Mouse (Mus musculus): ENCODE results near the gene Kl. TPM values are rescaled to one million over a fixed set of nuclear protein-coding genes. Genes with fewer than 3 reads are reported as not detected.

Gene Kl
- under 1 TPM; 0.31 to 0.43 TPM for total RNA-seq (2021)
- long read RNA-seq, experiment 1 = 0 reads
- long read RNA-seq, experiment 2, partial matches to known transcripts = 0 of 1 reads
- long read RNA-seq, experiment 2, other reads (novel, unspliced or antisense) = 1 of 1 reads

DNA sequence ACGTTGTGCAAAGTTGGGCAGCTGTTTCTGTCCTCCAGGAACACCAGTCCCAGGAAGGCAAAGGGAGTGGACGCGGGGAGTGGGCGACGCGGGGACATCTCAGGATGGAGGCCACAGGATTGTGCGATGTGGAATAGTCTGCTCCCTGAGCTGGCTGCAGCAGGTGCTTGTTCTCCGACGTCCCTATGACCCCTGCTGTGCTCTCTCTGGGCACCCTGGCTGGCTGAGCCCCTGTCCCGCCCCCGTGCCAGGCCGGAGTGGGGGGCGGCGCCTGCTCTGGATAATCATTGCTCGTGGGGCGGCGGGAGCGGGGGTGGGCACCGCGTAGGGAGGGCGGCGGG lies at the start of gene Kl:
TSS of gene Kl (plus strand) at position 280 of the 341 bp plus-strand sequence.
- H3K4me3 ChIP-seq = peak within 1 kb of the TSS; percentile 71
- TF ChIP-seq CTCF (IDR thresholded peaks at IDR 0.05) = no peak
- H3K27ac ChIP-seq = no peak within 1 kb of the TSS
- intact Hi-C loops (cut with DNase I) = no loop called here
- DNase-seq = no peak

- intact Hi-C loops (cut with DNase I) = no loop called here
- no peak overlapping the region for H3K4me3 ChIP-seq
- TF ChIP-seq CTCF (IDR thresholded peaks at IDR 0.05) = no peak
- no peak overlapping the region for H3K27ac ChIP-seq
- no peak for DNase-seq
These were observed 46.1 kb upstream of the Kl start for GRCm38 (mm10) chr5:150906053-150907040.

DNA sequence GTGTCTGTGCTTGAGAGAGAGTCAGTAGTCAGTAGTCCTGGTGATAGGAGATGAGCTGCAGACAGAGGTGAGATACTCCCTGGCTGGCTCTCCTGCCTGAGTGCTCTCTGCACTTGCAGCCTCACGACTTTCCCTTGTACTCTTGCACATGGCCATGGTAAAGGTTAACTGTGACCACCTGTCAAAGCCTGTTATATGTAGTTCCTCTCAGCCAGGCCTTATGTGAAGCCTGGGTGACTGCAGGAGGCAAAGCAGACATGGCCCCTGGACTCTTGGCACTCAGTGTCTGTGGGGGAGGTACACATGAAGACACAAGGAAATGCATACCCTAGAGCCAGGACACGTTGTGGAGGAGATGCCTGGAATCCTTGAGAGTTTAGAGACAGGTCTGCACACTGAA lies 40.3 kb upstream of the Kl start:
- intact Hi-C loops (cut with DNase I) = loop anchor here (10.0 kb wide), 3 partner anchors 223 to 453 kb away; partner anchors contain the start of gene Pds5b
- H3K27ac ChIP-seq = peak overlapping the region; percentile 91
- no peak for TF ChIP-seq CTCF (IDR thresholded peaks at IDR 0.05)
- no peak for DNase-seq
- H3K4me3 ChIP-seq = no peak overlapping the region

DNA sequence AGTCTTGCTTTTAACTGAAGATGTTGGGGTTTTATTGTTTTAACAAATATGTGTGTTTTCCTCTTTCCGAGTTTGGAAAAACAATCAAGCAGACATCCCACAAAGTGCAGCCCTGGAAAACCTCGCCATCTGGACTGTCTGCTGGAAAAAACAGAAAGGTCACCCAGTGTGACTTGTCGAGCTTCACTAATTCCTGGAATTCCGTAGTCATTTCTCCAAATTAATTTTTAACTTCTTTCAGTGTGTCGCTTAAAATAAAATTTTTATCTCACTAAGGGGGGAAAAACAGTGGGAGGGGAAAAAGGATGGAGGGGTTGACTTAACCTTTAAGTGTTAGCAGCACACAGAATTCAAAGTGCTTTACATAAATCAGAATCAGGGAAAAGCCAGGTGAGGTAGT lies 39.8 kb upstream of the Kl start:
- no peak overlapping the region for H3K4me3 ChIP-seq
- intact Hi-C loops (cut with DNase I) = loop anchor here (10.0 kb wide), 3 partner anchors 222 to 452 kb away; partner anchors contain the start of gene Pds5b
- TF ChIP-seq CTCF (IDR thresholded peaks at IDR 0.05) = no peak
- peak overlapping the region; percentile 91 for H3K27ac ChIP-seq
- DNase-seq = peak; percentile 37

- peak overlapping the region; percentile 91 for H3K27ac ChIP-seq
- H3K4me3 ChIP-seq = no peak overlapping the region
- no peak for TF ChIP-seq CTCF (IDR thresholded peaks at IDR 0.05)
- peak; percentile 51 for DNase-seq
- intact Hi-C loops (cut with DNase I) = loop anchor here (10.0 kb wide), 3 partner anchors 219 to 449 kb away; partner anchors contain the start of gene Pds5b
These were observed 37.0 kb upstream of the Kl start for GRCm38 (mm10) chr5:150915080-150916055.

DNA sequence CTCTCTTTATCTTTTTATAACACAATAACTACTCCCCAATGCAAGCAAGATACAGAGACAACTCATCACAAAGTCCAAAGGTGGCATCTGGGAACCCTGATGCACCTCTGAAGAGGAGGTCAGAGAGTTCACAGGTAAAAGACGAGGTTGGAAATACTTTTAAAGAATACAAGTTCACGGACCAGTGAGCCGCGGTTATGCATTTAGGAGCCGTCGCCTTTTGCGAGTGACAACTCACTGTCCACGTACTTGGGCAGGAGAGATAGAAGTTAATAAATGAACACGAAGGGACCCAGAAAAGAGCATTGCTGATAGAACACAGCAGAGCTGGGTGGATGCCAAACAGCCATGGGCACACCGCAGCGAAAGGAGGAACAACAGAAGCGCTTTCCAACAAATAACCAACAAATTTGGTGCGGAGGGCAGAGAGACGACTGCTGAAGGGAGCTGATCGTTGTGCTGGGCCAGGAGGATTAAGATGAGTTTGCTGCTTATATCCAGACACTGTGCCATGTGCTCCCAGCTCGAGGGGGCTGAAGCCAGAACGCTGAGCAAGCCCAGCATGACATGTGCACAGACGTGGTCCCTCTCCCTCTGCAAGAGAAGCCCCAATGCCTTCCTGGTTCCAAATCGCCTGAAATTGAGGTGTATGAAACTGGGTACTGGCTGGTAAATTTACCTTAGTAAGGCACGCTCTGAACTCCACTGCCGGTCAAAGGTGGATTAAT lies 35.1 kb upstream of the Kl start:
- H3K4me3 ChIP-seq = no peak overlapping the region
- intact Hi-C loops (cut with DNase I) = loop anchor here (10.0 kb wide), 3 partner anchors 218 to 448 kb away; partner anchors contain the start of gene Pds5b
- peak overlapping the region; percentile 91 for H3K27ac ChIP-seq
- DNase-seq = no peak
- no peak for TF ChIP-seq CTCF (IDR thresholded peaks at IDR 0.05)

GRCm38 (mm10) chr5:150918599-150918998 lies 33.8 kb upstream of the Kl start:
- intact Hi-C loops (cut with DNase I) = loop anchor here (10.0 kb wide), 3 partner anchors 216 to 446 kb away; partner anchors contain the start of gene Pds5b
- no peak overlapping the region for H3K4me3 ChIP-seq
- DNase-seq = no peak
- no peak overlapping the region for H3K27ac ChIP-seq
- no peak for TF ChIP-seq CTCF (IDR thresholded peaks at IDR 0.05)

GRCm38 (mm10) chr5:150919269-150919668 lies 33.1 kb upstream of the Kl start:
- Histone ChIP-seq H3K4me3 (no peak overlapping the region), H3K27ac (no peak overlapping the region)
- intact Hi-C loops (cut with DNase I) = loop anchor here (10.0 kb wide), 3 partner anchors 216 to 446 kb away; partner anchors contain the start of gene Pds5b
- TF ChIP-seq CTCF (IDR thresholded peaks at IDR 0.05) = no peak
- DNase-seq = no peak

GRCm38 (mm10) chr5:150919961-150920360 lies 32.4 kb upstream of the Kl start:
- intact Hi-C loops (cut with DNase I) = loop anchor here (10.0 kb wide), 3 partner anchors 215 to 445 kb away; partner anchors contain the start of gene Pds5b
- no peak for DNase-seq
- Histone ChIP-seq H3K4me3 (no peak overlapping the region), H3K27ac (no peak overlapping the region)
- no peak for TF ChIP-seq CTCF (IDR thresholded peaks at IDR 0.05)

DNA sequence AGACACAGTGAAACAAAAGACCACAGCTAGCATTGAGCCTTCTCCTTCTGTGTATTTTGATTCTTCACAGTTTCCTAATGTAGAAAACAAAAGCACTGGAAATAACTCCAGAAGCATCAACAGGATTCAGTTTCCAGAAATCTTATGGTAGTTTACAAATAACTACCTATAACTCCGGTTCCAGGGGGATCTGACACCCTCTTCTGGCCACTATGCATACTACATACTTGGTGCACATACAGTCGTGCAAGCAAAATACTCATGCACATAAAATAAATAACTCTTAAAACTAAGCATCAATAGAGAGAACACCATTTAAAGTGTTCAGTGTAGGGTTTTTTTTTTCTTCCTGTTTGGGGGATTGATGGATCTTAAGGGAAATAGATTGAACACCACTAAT lies 23.0 kb upstream of the Kl start:
- TF ChIP-seq CTCF (IDR thresholded peaks at IDR 0.05) = peak; percentile 11; the same call in 1 of the 2 replicates
- intact Hi-C loops (cut with DNase I) = no loop called here
- DNase-seq = no peak
- Histone ChIP-seq H3K27ac (no peak overlapping the region), H3K4me3 (no peak overlapping the region)

DNA sequence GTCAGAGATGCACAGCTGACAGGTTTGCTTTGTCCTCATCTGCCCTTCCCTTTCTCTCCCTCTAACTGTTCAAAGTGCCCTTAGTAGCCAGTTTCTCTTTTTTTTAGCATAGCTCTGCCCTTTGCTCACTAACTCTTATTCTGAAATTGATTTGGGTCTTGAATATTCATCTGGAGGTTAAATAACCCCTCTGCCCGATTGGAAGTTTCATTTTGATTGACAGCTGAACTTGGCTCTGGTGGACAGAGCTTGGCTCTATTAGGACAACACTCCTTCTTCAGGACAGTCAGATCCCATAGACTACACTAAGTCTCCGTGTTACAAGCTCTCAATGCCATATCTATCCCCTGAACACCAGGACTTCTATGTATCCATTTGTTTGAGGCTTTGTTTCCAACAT lies 19.8 kb upstream of the Kl start:
- no peak for DNase-seq

More for the DNA sequence above, 19.8 kb upstream of the Kl start:
- Histone ChIP-seq H3K27ac (no peak overlapping the region), H3K4me3 (no peak overlapping the region)
- intact Hi-C loops (cut with DNase I) = no loop called here
- TF ChIP-seq CTCF (IDR thresholded peaks at IDR 0.05) = no peak

All from gastrocnemius, adult 2 months (tissue).